Mouse (Mus musculus) Patski (cell line): ENCODE measurements around the gene Fchsd2. TPM values are rescaled to one million over a fixed set of nuclear protein-coding genes. Genes with fewer than 3 reads are reported as not detected.

Source experiments
- ATAC-seq: fragments of 100-300 bp; one replicate; pipeline ENCODE4 v1.8.0; 2021
- CTCF ChIA-PET: fragments of 350-600 bp; sonication (Branson Sonifier 250); formaldehyde crosslinking; loops from one replicate; lab custom pipeline; 2022; ENCODE audit warnings: inconsistent platforms; lab: Charles Lee
- POLR2A ChIA-PET: fragments of 350-600 bp; sonication (Branson Sonifier 250); formaldehyde crosslinking; loops from one replicate; lab custom pipeline; 2022; ENCODE audit warnings: antibody characterized with exemption, inconsistent platforms; lab: Charles Lee
- DNase-seq: peaks from one replicate; pipeline ENCODE4 v3.0.0-alpha.2; 2011; ENCODE audit warnings: low read depth, low spot score
- H3K27me3 ChIP-seq: fragments of 371-371 bp; one replicate; pipeline ENCODE4 v1.5.1; 2021
- CTCF ChIP-seq: fragments of 100-300 bp; IDR thresholded peaks from one replicate; pipeline ENCODE4 v1.5.1; 2021
- in situ Hi-C: fragments of 300-500 bp; cut with MboI; formaldehyde crosslinking; loops from 3 replicates; pipeline ENCODE4 v1.11.1; 2018; ENCODE audit warnings: low pct_unique_long_range_greater_than_20kb, mixed read lengths
- polyA plus RNA-seq: library from polyadenylated mRNA; unstranded; gene quantifications from one replicate; pipeline ENCODE4 v1.2.3, GENCODE M21; 2021

The Fchsd2 gene
- polyA plus RNA-seq, 1 experiment from 2014 or later = 14.0 TPM

GRCm38 (mm10) chr7:101328621-101329158, 236.0 kb downstream of the Fchsd2 start:
- DNase-seq (no peak), ATAC-seq (peak; percentile 60)
- ChIA-PET CTCF (interaction anchor here (1.4 to 5.6 kb wide), 2 partner anchors 10 to 18 kb away, joined by 5 to 29 read pairs; no protein-coding TSS in a partner anchor), POLR2A (no interaction called here)
- no peak for TF ChIP-seq CTCF
- in situ Hi-C loops = no loop called here
- H3K27me3 ChIP-seq = no peaks in the 10 kb centered on the region

GRCm38 (mm10) chr7:101329606-101330005, 236.9 kb downstream of the Fchsd2 start:
- CTCF ChIA-PET = interaction anchor here (0.7 to 5.6 kb wide), 3 partner anchors 9 to 18 kb away, joined by 3 to 29 read pairs (median 5); no protein-coding TSS in a partner anchor
- POLR2A ChIA-PET = interaction anchor here (1.2 kb wide), 1 partner anchor 14 kb away, joined by 3 read pairs; no protein-coding TSS in a partner anchor
- no peak for DNase-seq
- TF ChIP-seq CTCF = no peak
- in situ Hi-C loops = no loop called here
- no peak for ATAC-seq
- no peaks in the 10 kb centered on the region for H3K27me3 ChIP-seq

GRCm38 (mm10) chr7:101330074-101330840, 237.6 kb downstream of the Fchsd2 start:
- in situ Hi-C loops = no loop called here
- TF ChIP-seq CTCF = no peak
- CTCF ChIA-PET = interaction anchor here (0.7 to 5.6 kb wide), 3 partner anchors 8 to 19 kb away, joined by 3 to 29 read pairs (median 5); no protein-coding TSS in a partner anchor
- POLR2A ChIA-PET = interaction anchor here (0.6 to 1.2 kb wide), 2 partner anchors 14 to 790 kb away, joined by 3 read pairs; no protein-coding TSS in a partner anchor
- peak; percentile 37 for ATAC-seq
- H3K27me3 ChIP-seq = no peaks in the 10 kb centered on the region
- DNase-seq = no peak

GRCm38 (mm10) chr7:101330841-101331173, 238.1 kb downstream of the Fchsd2 start:
- CTCF ChIA-PET = interaction anchor here (5.6 kb wide), 1 partner anchor 20 kb away, joined by 29 read pairs; no protein-coding TSS in a partner anchor
- no peak for TF ChIP-seq CTCF
- in situ Hi-C loops = no loop called here

GRCm38 (mm10) chr7:101332045-101332831, 239.6 kb downstream of the Fchsd2 start:
- no peak for ATAC-seq
- no peaks in the 10 kb centered on the region for H3K27me3 ChIP-seq
- POLR2A ChIA-PET = interaction anchor here (0.6 to 0.8 kb wide), 4 partner anchors 9 to 31 kb away, joined by 3 to 7 read pairs (median 3); no protein-coding TSS in a partner anchor
- in situ Hi-C loops = no loop called here
- no peak for DNase-seq
- CTCF ChIA-PET = interaction anchor here (0.6 to 1.4 kb wide), 2 partner anchors 21 to 70 kb away, joined by 3 read pairs; no protein-coding TSS in a partner anchor
- no peak for TF ChIP-seq CTCF

More at GRCm38 (mm10) chr7:101330841-101331173, 238.1 kb downstream of the Fchsd2 start:
- ATAC-seq = peak; percentile 6
- no peak for DNase-seq
- H3K27me3 ChIP-seq = no peaks in the 10 kb centered on the region
- POLR2A ChIA-PET = interaction anchor here (0.6 to 1.2 kb wide), 2 partner anchors 13 to 790 kb away, joined by 3 read pairs; no protein-coding TSS in a partner anchor

Other genes with a start within 250 kb of the Fchsd2 start
- 5.1 TPM for gene Relt, start 229.4 kb upstream of the Fchsd2 start, polyA plus RNA-seq
- gene Arhgef17, start 160.8 kb upstream of the Fchsd2 start, polyA plus RNA-seq = 78.8 TPM
- gene P2ry6, start 118.2 kb upstream of the Fchsd2 start, polyA plus RNA-seq = 0.22 TPM
- gene P2ry2, start 80.0 kb upstream of the Fchsd2 start, polyA plus RNA-seq = 6.6 TPM
- 39.5 TPM for gene Atg16l2, start 209.4 kb downstream of the Fchsd2 start, polyA plus RNA-seq
- gene Stard10, start 224.2 kb downstream of the Fchsd2 start, polyA plus RNA-seq = 68.5 TPM